Mouse (Mus musculus) CH12.LX (cell line): ENCODE results near the gene Gm49425.
A peak's percentile ranks its signal among the peaks of the same experiment; 100 is the strongest.

Source experiments
- BHLHE40 ChIP-seq: IDR thresholded peaks from 2 replicates; pipeline ENCODE4 v1.6.1; 2011; ENCODE audit warnings: mild to moderate bottlenecking, low read depth, low read length, improper control_type of control experiment
- CTCF ChIP-seq, 2 experiments: IDR thresholded peaks in 1 of 2; conservative IDR thresholded peaks in 1 of 2; 2 replicates each; pipeline ENCODE4 v1.5.1; 2011 to 2012; ENCODE audit warnings: low read depth in 2 of 2, low read length in 2 of 2, improper control_type of control experiment in 1 of 2, inconsistent platforms in 1 of 2, mild to moderate bottlenecking in 1 of 2, moderate library complexity in 1 of 2
- GABPA ChIP-seq: IDR thresholded peaks from 2 replicates; pipeline ENCODE4 v1.6.1; 2012; ENCODE audit warnings: low read depth, low read length, improper control_type of control experiment, inconsistent platforms; ENCODE audit not compliant: insufficient replicate concordance
- KAT2A ChIP-seq: IDR thresholded peaks from 2 replicates; pipeline ENCODE4 v1.6.1; 2012; ENCODE audit warnings: low read length, improper control_type of control experiment, inconsistent platforms; ENCODE audit not compliant: insufficient replicate concordance
- MAFK ChIP-seq: IDR thresholded peaks from 2 replicates; pipeline ENCODE4 v1.6.1; 2011; ENCODE audit warnings: low read length, improper control_type of control experiment; ENCODE audit not compliant: insufficient replicate concordance
- MAX ChIP-seq: IDR thresholded peaks from 2 replicates; pipeline ENCODE4 v1.6.1; 2011; ENCODE audit warnings: low read length, improper control_type of control experiment
- POLR2A ChIP-seq: IDR thresholded peaks from 2 replicates; pipeline ENCODE4 v1.6.1; 2011; ENCODE audit warnings: low read depth, mild to moderate bottlenecking, improper control_type of control experiment, low read length
- RAD21 ChIP-seq: IDR thresholded peaks from 2 replicates; pipeline ENCODE4 v1.6.1; 2011; ENCODE audit warnings: low read depth, mild to moderate bottlenecking, low read length, improper control_type of control experiment, moderate library complexity
- SIN3A ChIP-seq: IDR thresholded peaks from 2 replicates; pipeline ENCODE4 v1.6.1; 2012; ENCODE audit warnings: low read length, improper control_type of control experiment, inconsistent platforms
- TCF12 ChIP-seq: IDR thresholded peaks from 2 replicates; pipeline ENCODE4 v1.6.1; 2014; ENCODE audit warnings: low read depth, mild to moderate bottlenecking, inconsistent platforms, low read length, improper control_type of control experiment
- USF2 ChIP-seq: conservative IDR thresholded peaks from 2 replicates; pipeline ENCODE4 v1.6.1; 2011; ENCODE audit warnings: low read depth, low read length, improper control_type of control experiment

- TF ChIP-seq SIN3A (no peak), CTCF (conservative IDR thresholded peaks at IDR 0.05 in 1 of 2, IDR thresholded peaks at IDR 0.05 in 1 of 2; ENCODE audit: low read depth in 2 of 2, low read length in 2 of 2) (peak; percentile 42 to 89), POLR2A (no peak), TCF12 (no peak), MAX (no peak), KAT2A (no peak), MAFK (no peak), BHLHE40 (no peak), GABPA (no peak), RAD21 (peak; percentile 90), USF2 (no peak)
These were observed 2.7 kb upstream of the Gm49425 start for GRCm38 (mm10) chr15:101519792-101520191.
